Mouse (Mus musculus): ENCODE data around the gene Srrd. TPM values are rescaled to one million over a fixed set of nuclear protein-coding genes. Genes with fewer than 3 reads are reported as not detected.
A peak's percentile ranks its signal among the peaks of the same experiment; 100 is the strongest.

Srrd gene
- polyA plus RNA-seq, 1 experiment = 19.0 TPM

DNA sequence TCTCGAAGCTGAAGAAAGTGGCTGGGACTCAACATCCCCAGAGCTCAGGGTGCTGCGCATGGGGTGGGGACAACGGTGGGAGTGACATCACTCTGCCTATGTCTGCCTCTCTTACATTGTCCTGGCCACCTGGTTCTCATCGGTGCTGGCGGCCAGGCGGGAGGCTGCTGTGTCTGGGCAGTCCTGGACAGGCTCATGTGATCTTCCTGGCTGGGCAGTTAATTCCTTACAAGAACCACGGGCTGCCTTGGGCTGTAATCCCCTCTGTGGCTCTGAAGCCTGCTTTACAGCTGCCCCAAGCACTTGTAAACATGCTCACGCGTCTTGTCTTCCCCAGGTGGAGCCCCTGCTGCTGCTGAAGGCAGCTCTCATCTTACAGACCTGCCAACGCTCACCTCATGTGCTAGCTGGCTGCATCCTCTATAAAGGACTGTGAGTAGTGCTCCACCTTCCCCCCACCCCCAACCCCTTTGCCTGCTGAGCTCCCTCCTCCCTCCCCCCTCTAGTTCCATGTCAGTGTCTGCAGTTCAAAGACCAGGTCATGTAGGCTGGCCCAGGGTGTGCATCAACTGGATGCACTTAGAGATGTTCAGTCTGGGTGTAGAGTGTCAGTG, 21.5 kb upstream of the Srrd start:
- Histone ChIP-seq H3K4me3 (no peak overlapping the region), H3K36me3 (ENCODE audit: control insufficient read depth, insufficient read depth) (peaks cover 1% of the 10 kb centered on the region), H3K79me2 (ENCODE audit: control insufficient read depth, insufficient read depth) (no peaks in the 10 kb centered on the region), H3ac (ENCODE audit: control insufficient read depth, insufficient read length) (no peak overlapping the region), H3K27me3 (ENCODE audit: control insufficient read depth, insufficient read depth, insufficient read length) (no peaks in the 10 kb centered on the region), H3K4me2 (ENCODE audit: low read depth) (no peak overlapping the region)
- no peak for TF ChIP-seq POLR2A (IDR thresholded peaks at IDR 0.05; ENCODE audit: insufficient read length, low read depth)
- no peak for TF ChIP-seq REST (IDR thresholded peaks at IDR 0.05; ENCODE audit: insufficient read depth, insufficient read length)
- no peak for TF ChIP-seq MAX (IDR thresholded peaks at IDR 0.05; ENCODE audit: low read depth)
- TF ChIP-seq MYOD1 (IDR thresholded peaks at IDR 0.05; ENCODE audit: control insufficient read depth in 1 of 3, insufficient read length in 2 of 3, low read depth in 2 of 3) = no peak
- no peak for TF ChIP-seq USF1 (IDR thresholded peaks at IDR 0.05; ENCODE audit: low read depth)
- no peak for TF ChIP-seq TCF12 (IDR thresholded peaks at IDR 0.05; ENCODE audit: insufficient read depth, poor library complexity, severe bottlenecking)
- TF ChIP-seq POLR2AphosphoS2 (IDR thresholded peaks at IDR 0.05; ENCODE audit: insufficient read length, low read depth) = no peak
- TF ChIP-seq E2F4 (IDR thresholded peaks at IDR 0.05; ENCODE audit: insufficient read depth) = no peak

DNA sequence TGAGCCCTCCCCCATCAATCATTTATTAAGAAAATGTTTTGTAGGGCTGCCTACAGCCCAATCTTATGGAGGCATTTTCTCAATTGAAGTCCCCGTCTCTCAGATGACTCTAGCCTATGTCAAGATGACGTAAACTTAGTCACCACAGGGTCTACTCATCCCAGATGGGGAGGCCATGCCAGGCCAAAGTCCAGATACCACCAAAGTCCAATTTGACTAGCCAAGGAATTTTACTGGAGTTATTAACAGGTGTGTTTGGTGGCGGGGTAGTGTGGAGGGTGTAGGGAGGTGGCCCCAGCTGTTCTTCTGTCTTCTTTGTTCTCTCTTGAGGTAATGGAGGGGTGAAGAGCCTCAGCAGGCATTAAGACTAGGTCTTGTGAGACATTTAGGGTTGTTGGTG, 17.2 kb upstream of the Srrd start:
- H3K36me3 ChIP-seq (ENCODE audit: control insufficient read depth, insufficient read depth) = no peaks in the 10 kb centered on the region
- no peak overlapping the region for H3K4me3 ChIP-seq
- no peak overlapping the region for H3K4me2 ChIP-seq (ENCODE audit: low read depth)
- H3K27me3 ChIP-seq (ENCODE audit: control insufficient read depth, insufficient read depth, insufficient read length) = no peaks in the 10 kb centered on the region
- H3K79me2 ChIP-seq (ENCODE audit: control insufficient read depth, insufficient read depth) = no peaks in the 10 kb centered on the region
- H3ac ChIP-seq (ENCODE audit: control insufficient read depth, insufficient read length) = no peak overlapping the region
- TF ChIP-seq MYOD1 (IDR thresholded peaks at IDR 0.05; ENCODE audit: control insufficient read depth in 1 of 3, insufficient read length in 2 of 3, low read depth in 2 of 3) (no peak), USF1 (IDR thresholded peaks at IDR 0.05; ENCODE audit: low read depth) (no peak), POLR2AphosphoS2 (IDR thresholded peaks at IDR 0.05; ENCODE audit: insufficient read length, low read depth) (no peak), CEBPB (IDR thresholded peaks at IDR 0.05; ENCODE audit: insufficient read depth, poor library complexity, severe bottlenecking) (no peak), REST (IDR thresholded peaks at IDR 0.05; ENCODE audit: insufficient read depth, insufficient read length) (no peak), MYOG (IDR thresholded peaks at IDR 0.05; ENCODE audit: control insufficient read depth in 1 of 3, insufficient read depth in 1 of 3, insufficient read length in 2 of 3, low read depth in 2 of 3) (no peak), SRF (IDR thresholded peaks at IDR 0.05; ENCODE audit: control insufficient read depth, insufficient read length, low read depth) (no peak)

DNA sequence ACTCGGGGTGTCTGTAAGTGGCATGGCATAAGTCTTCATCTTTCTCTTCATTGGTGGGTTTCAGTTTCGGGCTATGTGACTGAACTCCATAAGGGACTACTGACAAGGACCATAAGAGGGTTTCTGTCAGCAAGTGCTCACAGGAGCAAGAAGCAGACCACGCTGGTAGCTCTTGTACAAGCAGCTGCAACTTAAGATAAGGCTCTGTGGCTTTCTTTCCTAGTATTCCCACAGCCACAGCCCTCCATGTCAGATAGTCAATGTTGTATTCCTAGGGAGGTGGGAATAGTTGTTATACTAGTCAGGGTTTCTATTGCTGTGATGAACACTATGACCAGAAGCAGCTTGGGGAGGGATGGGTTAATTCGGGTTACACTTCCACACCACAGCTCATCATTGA, 16.7 kb upstream of the Srrd start:
- no peaks in the 10 kb centered on the region for H3K36me3 ChIP-seq (ENCODE audit: control insufficient read depth, insufficient read depth)
- H3K4me2 ChIP-seq (ENCODE audit: low read depth) = no peak overlapping the region
- TF ChIP-seq MYOG (IDR thresholded peaks at IDR 0.05; ENCODE audit: control insufficient read depth in 1 of 3, insufficient read depth in 1 of 3, insufficient read length in 2 of 3, low read depth in 2 of 3) (peak in 1 of 3 experiments; percentile 1), CEBPB (IDR thresholded peaks at IDR 0.05; ENCODE audit: insufficient read depth, poor library complexity, severe bottlenecking) (no peak), USF1 (IDR thresholded peaks at IDR 0.05; ENCODE audit: low read depth) (no peak), POLR2AphosphoS2 (IDR thresholded peaks at IDR 0.05; ENCODE audit: insufficient read length, low read depth) (no peak), SRF (IDR thresholded peaks at IDR 0.05; ENCODE audit: control insufficient read depth, insufficient read length, low read depth) (no peak)

DNA sequence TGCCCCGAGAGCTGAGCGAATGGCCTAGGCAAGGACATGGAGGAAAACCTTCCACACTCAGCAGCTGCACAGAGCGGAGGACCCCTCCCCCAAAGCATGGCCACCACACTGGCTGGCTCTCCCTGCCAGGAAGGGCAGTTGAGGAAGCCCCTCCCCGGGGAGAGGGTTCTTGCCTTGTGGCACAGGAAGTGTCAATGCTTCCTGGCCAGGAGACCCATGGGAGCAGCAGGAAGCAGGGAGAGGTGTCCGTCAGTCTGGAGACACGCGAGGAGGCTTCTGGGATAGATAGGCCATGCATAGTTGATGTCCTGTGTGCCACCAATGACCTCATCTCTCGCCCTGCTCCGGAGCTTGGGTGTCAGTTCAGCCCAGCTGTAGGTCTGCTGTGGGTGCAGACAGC, 13.5 kb upstream of the Srrd start:
- H3K4me2 ChIP-seq (ENCODE audit: low read depth) = no peak overlapping the region
- TF ChIP-seq SRF (IDR thresholded peaks at IDR 0.05; ENCODE audit: control insufficient read depth, insufficient read length, low read depth) (no peak), REST (IDR thresholded peaks at IDR 0.05; ENCODE audit: insufficient read depth, insufficient read length) (no peak), TCF12 (IDR thresholded peaks at IDR 0.05; ENCODE audit: insufficient read depth, poor library complexity, severe bottlenecking) (no peak), E2F4 (IDR thresholded peaks at IDR 0.05; ENCODE audit: insufficient read depth) (no peak), MAX (IDR thresholded peaks at IDR 0.05; ENCODE audit: low read depth) (no peak), CEBPB (IDR thresholded peaks at IDR 0.05; ENCODE audit: insufficient read depth, poor library complexity, severe bottlenecking) (no peak), POLR2AphosphoS2 (IDR thresholded peaks at IDR 0.05; ENCODE audit: insufficient read length, low read depth) (no peak), MYOG (IDR thresholded peaks at IDR 0.05; ENCODE audit: control insufficient read depth in 1 of 3, insufficient read depth in 1 of 3, insufficient read length in 2 of 3, low read depth in 2 of 3) (no peak), USF1 (IDR thresholded peaks at IDR 0.05; ENCODE audit: low read depth) (no peak), MYOD1 (IDR thresholded peaks at IDR 0.05; ENCODE audit: control insufficient read depth in 1 of 3, insufficient read length in 2 of 3, low read depth in 2 of 3) (no peak), TCF3 (IDR thresholded peaks at IDR 0.05; ENCODE audit: insufficient read length, low read depth) (no peak)
- no peaks in the 10 kb centered on the region for H3K79me2 ChIP-seq (ENCODE audit: control insufficient read depth, insufficient read depth)
- H3ac ChIP-seq (ENCODE audit: control insufficient read depth, insufficient read length) = no peak overlapping the region
- no peaks in the 10 kb centered on the region for H3K27me3 ChIP-seq (ENCODE audit: control insufficient read depth, insufficient read depth, insufficient read length)
- H3K36me3 ChIP-seq (ENCODE audit: control insufficient read depth, insufficient read depth) = no peaks in the 10 kb centered on the region
- no peak overlapping the region for H3K4me3 ChIP-seq

More for the DNA sequence above, 16.7 kb upstream of the Srrd start:
- Histone ChIP-seq H3K79me2 (ENCODE audit: control insufficient read depth, insufficient read depth) (no peaks in the 10 kb centered on the region), H3K4me3 (no peak overlapping the region), H3K27me3 (ENCODE audit: control insufficient read depth, insufficient read depth, insufficient read length) (no peaks in the 10 kb centered on the region), H3ac (ENCODE audit: control insufficient read depth, insufficient read length) (no peak overlapping the region)

DNA sequence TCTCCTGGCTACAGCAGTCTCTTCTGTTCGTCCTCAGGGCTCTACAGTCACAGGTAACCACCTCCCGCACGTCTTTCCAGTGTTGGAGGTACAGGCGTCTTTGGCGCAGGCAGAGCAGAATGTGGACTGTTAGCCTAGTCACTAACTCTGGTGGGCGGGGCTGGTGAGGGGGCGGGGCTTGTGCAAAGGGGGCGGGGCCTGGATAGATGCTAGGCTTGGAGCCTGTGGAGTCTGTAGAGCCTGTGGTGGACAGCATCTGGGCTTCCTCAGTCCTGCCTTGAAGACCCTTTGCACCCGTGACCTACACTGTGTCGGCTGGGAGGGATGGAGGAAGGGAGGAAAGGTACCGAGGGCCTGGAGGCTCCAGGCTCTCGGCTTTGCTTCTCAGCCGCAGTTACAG, 13.1 kb upstream of the Srrd start, which contains the start of gene Gm6583:
Gene Gm6583 (minus strand): TSS at position 124 of the 400 bp plus-strand sequence.
- Histone ChIP-seq H3K36me3 (ENCODE audit: control insufficient read depth, insufficient read depth) (no peaks in the 10 kb centered on the region), H3K4me3 (no peak within 1 kb of the TSS), H3K27me3 (ENCODE audit: control insufficient read depth, insufficient read depth, insufficient read length) (no peaks in the 10 kb centered on the region), H3ac (ENCODE audit: control insufficient read depth, insufficient read length) (no peak within 1 kb of the TSS), H3K79me2 (ENCODE audit: control insufficient read depth, insufficient read depth) (no peaks in the 10 kb centered on the region), H3K4me2 (ENCODE audit: low read depth) (no peak within 1 kb of the TSS)
- TF ChIP-seq POLR2A (IDR thresholded peaks at IDR 0.05; ENCODE audit: insufficient read length, low read depth) (no peak), POLR2AphosphoS2 (IDR thresholded peaks at IDR 0.05; ENCODE audit: insufficient read length, low read depth) (no peak), MAX (IDR thresholded peaks at IDR 0.05; ENCODE audit: low read depth) (no peak), MYOG (IDR thresholded peaks at IDR 0.05; ENCODE audit: control insufficient read depth in 1 of 3, insufficient read depth in 1 of 3, insufficient read length in 2 of 3, low read depth in 2 of 3) (no peak), TCF12 (IDR thresholded peaks at IDR 0.05; ENCODE audit: insufficient read depth, poor library complexity, severe bottlenecking) (no peak), TCF3 (IDR thresholded peaks at IDR 0.05; ENCODE audit: insufficient read length, low read depth) (no peak), REST (IDR thresholded peaks at IDR 0.05; ENCODE audit: insufficient read depth, insufficient read length) (no peak), CEBPB (IDR thresholded peaks at IDR 0.05; ENCODE audit: insufficient read depth, poor library complexity, severe bottlenecking) (no peak), SRF (IDR thresholded peaks at IDR 0.05; ENCODE audit: control insufficient read depth, insufficient read length, low read depth) (no peak), MYOD1 (IDR thresholded peaks at IDR 0.05; ENCODE audit: control insufficient read depth in 1 of 3, insufficient read length in 2 of 3, low read depth in 2 of 3) (no peak), USF1 (IDR thresholded peaks at IDR 0.05; ENCODE audit: low read depth) (no peak), E2F4 (IDR thresholded peaks at IDR 0.05; ENCODE audit: insufficient read depth) (no peak)

Data from myocyte (in vitro differentiated cells).